Comparison of ENCODE assay signal across 10 mouse cellular contexts in the genomic region with DNA sequence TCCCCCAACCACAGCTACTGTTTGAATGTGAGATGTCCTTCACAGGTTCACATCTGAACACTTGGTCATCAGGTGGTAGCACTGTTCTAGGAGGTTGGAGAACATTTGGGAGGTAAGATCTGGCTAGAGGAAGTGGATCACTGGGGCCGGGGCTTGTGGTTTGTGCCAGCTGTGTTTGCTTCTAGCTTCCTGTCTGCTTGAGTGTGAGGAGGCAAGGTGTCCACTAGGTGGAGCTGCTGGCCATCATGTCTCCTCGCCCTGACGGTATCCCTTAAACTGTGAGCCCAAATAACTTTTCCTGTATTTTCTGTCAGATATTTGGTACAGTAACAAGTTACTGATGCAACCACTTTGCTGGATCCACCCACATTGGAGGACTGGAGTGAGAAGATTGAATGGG. TPM values are rescaled to one million over a fixed set of nuclear protein-coding genes. Genes with fewer than 3 reads are reported as not detected.
DNase-seq lines count a peak whose midpoint lies in the region; ATAC-seq and TF ChIP-seq lines count a peak whose summit lies in the region.
"Had no signal": no experiment of that assay in that cellular context is flagged by ENCODE, and none has a peak within 500 bp of the region (broad histone marks: within the 10 kb centered on the region; RNA-seq: fewer than 3 reads in every experiment).

No protein-coding gene starts in this region.

- no peak overlapping the region for H3K4me2 ChIP-seq in stomach, postnatal 0 days (replicated peaks; ENCODE audit: low read depth)
- H3K4me2 ChIP-seq in hindbrain, embryonic 11.5 days (replicated peaks; ENCODE audit: low read depth, low read length) = no peak overlapping the region
- H3K4me2 ChIP-seq: embryonic facial prominence, embryonic 13.5 days; lung, embryonic 15.5 days had no signal

- H3K9me3 ChIP-seq in stomach, postnatal 0 days (ENCODE audit: control insufficient read depth, low read length) = no peaks in the 10 kb centered on the region
- H3K9me3 ChIP-seq in hindbrain, embryonic 11.5 days (ENCODE audit: control insufficient read depth, low read length) = no peaks in the 10 kb centered on the region
- H3K9me3 ChIP-seq: embryonic facial prominence, embryonic 13.5 days; lung, embryonic 15.5 days had no signal

- WGBS in lung, adult 2 months = 65% methylated on average over 3 of the region's 3 CpGs
- WGBS in stomach, postnatal 0 days = 67% methylated on average over 3 of the region's 3 CpGs
- WGBS in hindbrain, embryonic 11.5 days = 66% methylated on average over 3 of the region's 3 CpGs

- DNase-seq in lung, adult 2 months = no peak
- no peak for DNase-seq in lung, postnatal 4 days
- DNase-seq in ES-CJ7 (ENCODE audit: low read depth, low spot score) = peak; percentile 64
- DNase-seq in stomach, postnatal 0 days (ENCODE audit: low spot score) = no peak
- DNase-seq in right cerebral cortex, postnatal 10 days (ENCODE audit: low spot score in 2 of 2) = no peak
- no peak for DNase-seq in hindbrain, embryonic 11.5 days (ENCODE audit: low spot score)
- DNase-seq: layer of hippocampus, adult 9-11 months had no signal

- no peaks in the 10 kb centered on the region for H3K4me1 ChIP-seq in lung, adult 2 months (ENCODE audit: control insufficient read depth, insufficient read depth, low read length)
- H3K4me1 ChIP-seq in stomach, postnatal 0 days (replicated peaks; ENCODE audit: control insufficient read depth, insufficient read depth) = no peaks in the 10 kb centered on the region
- peaks cover 8% of the 10 kb centered on the region for H3K4me1 ChIP-seq in hindbrain, embryonic 11.5 days (replicated peaks; ENCODE audit: control insufficient read depth, insufficient read depth, low read length)
- H3K4me1 ChIP-seq: embryonic facial prominence, embryonic 13.5 days; lung, embryonic 15.5 days had no signal

- no peaks in the 10 kb centered on the region for H3K27me3 ChIP-seq in stomach, postnatal 0 days (ENCODE audit: control insufficient read depth, insufficient read depth, low read length)
- no peaks in the 10 kb centered on the region; the same call in 1 of the 2 replicates for H3K27me3 ChIP-seq in hindbrain, embryonic 11.5 days (ENCODE audit: control insufficient read depth, insufficient read depth, low read length)
- H3K27me3 ChIP-seq: embryonic facial prominence, embryonic 13.5 days; lung, embryonic 15.5 days had no signal

- no peak overlapping the region for H3K4me3 ChIP-seq in lung, adult 2 months (replicated peaks; ENCODE audit: extremely low read depth, low read depth, low read length)
- H3K4me3 ChIP-seq in stomach, postnatal 0 days (ENCODE audit: low read depth, low read length) = no peak overlapping the region
- H3K4me3 ChIP-seq in hindbrain, embryonic 11.5 days (ENCODE audit: low read depth, low read length) = no peak overlapping the region
- H3K4me3 ChIP-seq: embryonic facial prominence, embryonic 13.5 days; lung, embryonic 15.5 days had no signal

- no peaks in the 10 kb centered on the region for H3K36me3 ChIP-seq in stomach, postnatal 0 days (ENCODE audit: control insufficient read depth, insufficient read depth, low read length)
- no peaks in the 10 kb centered on the region for H3K36me3 ChIP-seq in hindbrain, embryonic 11.5 days (ENCODE audit: control insufficient read depth, insufficient read depth, low read length)
- H3K36me3 ChIP-seq: embryonic facial prominence, embryonic 13.5 days; lung, embryonic 15.5 days had no signal

- TF ChIP-seq CTCF in lung, adult 2 months (IDR thresholded peaks at IDR 0.05; ENCODE audit: insufficient read depth, low read length) = peak; percentile 23; the same call in 1 of the 2 replicates
- peak; percentile 42 for TF ChIP-seq CTCF in stomach, postnatal 0 days (IDR thresholded peaks at IDR 0.05; ENCODE audit: low read depth)

- TF ChIP-seq EP300 in stomach, postnatal 0 days (optimal IDR thresholded peaks at IDR 0.05) = no peak

- TF ChIP-seq POLR2A in lung, adult 2 months (IDR thresholded peaks at IDR 0.05; ENCODE audit: borderline replicate concordance, extremely low read depth, low read depth, low read length) = no peak

- H3K27ac ChIP-seq in stomach, postnatal 0 days (replicated peaks) = no peak overlapping the region
- H3K27ac ChIP-seq in hindbrain, embryonic 11.5 days (ENCODE audit: low read depth, low read length) = no peak overlapping the region
- H3K27ac ChIP-seq: embryonic facial prominence, embryonic 13.5 days; lung, embryonic 15.5 days had no signal

- ATAC-seq in activated CD4-positive, CD25-positive, alpha-beta regulatory T cell, adult 4 months = peak; percentile 43
- no peak for ATAC-seq in stomach, postnatal 0 days (ENCODE audit: low FRiP score, low TSS enrichment)
- ATAC-seq in hindbrain, embryonic 11.5 days (ENCODE audit: low FRiP score) = no peak

- H3K9ac ChIP-seq in stomach, postnatal 0 days (ENCODE audit: low read length) = no peak overlapping the region
- no peak overlapping the region for H3K9ac ChIP-seq in hindbrain, embryonic 11.5 days (ENCODE audit: low read depth, low read length)
- H3K9ac ChIP-seq: embryonic facial prominence, embryonic 13.5 days; lung, embryonic 15.5 days had no signal

RNA-seq across cellular contexts. Expression of a gene that starts 59.1 kb away (rescaled TPM):
- polyA plus RNA-seq in lung, adult 2 months (2012; rRNA removed) = 9.3 and 14.6 TPM in 2 replicates
- polyA plus RNA-seq in activated CD4-positive, CD25-positive, alpha-beta regulatory T cell, adult 4 months (2017; shearing (Covaris generic)) = 10 to 100 TPM; 33.3 to 36.3 TPM
- polyA plus RNA-seq in stomach, postnatal 0 days (2015; fragmentation: Nextera tagmentation; extraction: Ambion mirVana) = 54.5 and 59.1 TPM in 2 replicates
- polyA plus RNA-seq in hindbrain, embryonic 11.5 days (2014; fragmentation: Nextera tagmentation; extraction: Ambion mirVana) = 88.8 and 93.7 TPM in 2 replicates

RNA-seq across cellular contexts. Expression of a gene that starts 59.2 kb away (rescaled TPM):
- 12.4 and 13.3 TPM in 2 replicates for polyA plus RNA-seq in lung, adult 2 months (2012; rRNA removed)
- polyA plus RNA-seq in activated CD4-positive, CD25-positive, alpha-beta regulatory T cell, adult 4 months (2017; shearing (Covaris generic)) = 10 to 100 TPM; 23.1 to 28.7 TPM
- 6.4 and 6.8 TPM in 2 replicates for polyA plus RNA-seq in stomach, postnatal 0 days (2015; fragmentation: Nextera tagmentation; extraction: Ambion mirVana)
- 25.4 and 26.6 TPM in 2 replicates for polyA plus RNA-seq in hindbrain, embryonic 11.5 days (2014; fragmentation: Nextera tagmentation; extraction: Ambion mirVana)
